Mouse (Mus musculus) olfactory bulb, adult 2 months (tissue): Measurements from ENCODE around the gene Tbc1d2.

Experiments used
- CTCF ChIP-seq: fragments of 200-500 bp; IDR thresholded peaks from 2 replicates; pipeline ENCODE4 v1.5.1; 2012; ENCODE audit warnings: low read depth, mild to moderate bottlenecking, low read length, moderate library complexity; ENCODE audit not compliant: insufficient read depth
- POLR2A ChIP-seq: fragments of 200-500 bp; IDR thresholded peaks from 2 replicates; pipeline ENCODE4 v1.6.1; 2012; ENCODE audit warnings: mild to moderate bottlenecking, low read depth, low read length, moderate library complexity; ENCODE audit not compliant: insufficient read depth

GRCm38 (mm10) chr4:46563847-46564246 is 86.2 kb downstream of the Tbc1d2 start:
- TF ChIP-seq CTCF = no peak
- no peak for TF ChIP-seq POLR2A
